Mouse (Mus musculus) stomach, embryonic 16.5 days (tissue): ENCODE measurements at regions not wholly inside any gene's neighbourhood (a gene's known extent, or its start where the extent isn't known, plus 50 kb on each side); places are given as distances from the start of the nearest gene placed in this dataset.

Experiments used
- ATAC-seq: fragments of 200-750 bp; cut with Nextera tagmentation; 2 replicates; pipeline ENCODE4 v1.8.0; 2017; ENCODE audit warnings: moderate number of reproducible peaks, moderate TSS enrichment; ENCODE audit not compliant: insufficient read depth, low FRiP score
- H3K27ac ChIP-seq: fragments of 300-500 bp; sonication (generic); 2 replicates; pipeline ENCODE4 v1.5.1; 2014; ENCODE audit warnings: low read length
- H3K27me3 ChIP-seq: fragments of 300-500 bp; sonication (generic); 2 replicates; pipeline ENCODE4 v1.6.1; 2014; ENCODE audit warnings: low read length, control low read depth, mixed read lengths; ENCODE audit not compliant: control insufficient read depth, insufficient read depth
- H3K36me3 ChIP-seq: fragments of 300-500 bp; sonication (generic); 2 replicates; pipeline ENCODE4 v1.6.1; 2014; ENCODE audit warnings: low read length; ENCODE audit not compliant: control insufficient read depth, insufficient read depth
- H3K4me1 ChIP-seq: fragments of 300-500 bp; sonication (generic); 2 replicates; pipeline ENCODE4 v1.6.1; 2014; ENCODE audit warnings: low read length, control low read depth, mixed read lengths; ENCODE audit not compliant: control insufficient read depth, insufficient read depth
- H3K4me2 ChIP-seq: fragments of 300-500 bp; sonication (generic); 2 replicates; pipeline ENCODE4 v1.6.1; 2014; ENCODE audit warnings: low read depth, low read length, mixed read lengths
- H3K4me3 ChIP-seq: fragments of 300-500 bp; sonication (generic); replicated peaks from 2 replicates; pipeline ENCODE4 v1.5.1; 2014; ENCODE audit warnings: mild to moderate bottlenecking, low read length
- H3K9ac ChIP-seq: fragments of 300-500 bp; sonication (generic); 2 replicates; pipeline ENCODE4 v1.6.1; 2014; ENCODE audit warnings: low read length
- H3K9me3 ChIP-seq: fragments of 300-500 bp; sonication (generic); replicated peaks from 2 replicates; pipeline ENCODE4 v1.6.1; 2016; ENCODE audit warnings: low read length, control low read depth; ENCODE audit not compliant: control insufficient read depth
- WGBS: fragments of 180-500 bp; shearing (Covaris S2); extraction: QIAGEN DNeasy Blood & Tissue Kit; methylation state at CpG from one replicate; pipeline ENCODE4 v1.1.7; 2014; 5-methylcytosine and 5-hydroxymethylcytosine counted together

- no peak overlapping the region for H3K9ac ChIP-seq
- no peak for ATAC-seq
- H3K4me3 ChIP-seq: no peak overlapping the region
- H3K9me3 ChIP-seq: no peaks in the 10 kb centered on the region
- H3K36me3 ChIP-seq: no peaks in the 10 kb centered on the region
- WGBS: 38% methylated on average over 8 of the region's 8 CpGs
- H3K4me2 ChIP-seq: no peak overlapping the region
- no peaks in the 10 kb centered on the region for H3K4me1 ChIP-seq
- H3K27ac ChIP-seq: no peak overlapping the region
- no peaks in the 10 kb centered on the region for H3K27me3 ChIP-seq
Measured at GRCm38 (mm10) chr14:96962426-96963073, 443.6 kb upstream of the Klhl1 start.

- whole genome bisulfite sequencing: 63% methylated on average over 4 of the region's 4 CpGs
- no peaks in the 10 kb centered on the region for H3K36me3 ChIP-seq
- H3K27me3 ChIP-seq: no peaks in the 10 kb centered on the region
- no peak overlapping the region for H3K27ac ChIP-seq
- no peak overlapping the region for H3K4me2 ChIP-seq
- ATAC-seq: no peak
- no peaks in the 10 kb centered on the region for H3K4me1 ChIP-seq
- H3K4me3 ChIP-seq: no peak overlapping the region
- no peaks in the 10 kb centered on the region for H3K9me3 ChIP-seq
- H3K9ac ChIP-seq: no peak overlapping the region
Measured at GRCm38 (mm10) chr14:96956115-96956514, 437.2 kb upstream of the Klhl1 start.

- Histone ChIP-seq H3K36me3 (no peaks in the 10 kb centered on the region), H3K9ac (no peak overlapping the region), H3K4me2 (no peak overlapping the region), H3K27me3 (no peaks in the 10 kb centered on the region), H3K4me3 (no peak overlapping the region), H3K4me1 (no peaks in the 10 kb centered on the region), H3K9me3 (no peaks in the 10 kb centered on the region), H3K27ac (no peak overlapping the region)
- no peak for ATAC-seq
Measured at GRCm38 (mm10) chr14:96954462-96954861, 435.6 kb upstream of the Klhl1 start.

- Histone ChIP-seq H3K9ac (no peak overlapping the region), H3K9me3 (no peaks in the 10 kb centered on the region), H3K27me3 (no peaks in the 10 kb centered on the region), H3K4me1 (no peaks in the 10 kb centered on the region), H3K4me2 (no peak overlapping the region), H3K36me3 (no peaks in the 10 kb centered on the region), H3K4me3 (no peak overlapping the region), H3K27ac (no peak overlapping the region)
- WGBS: 5% methylated on average over 2 of the region's 2 CpGs
- ATAC-seq: no peak
Measured at GRCm38 (mm10) chr14:96908737-96909136, 389.8 kb upstream of the Klhl1 start.

- H3K4me1 ChIP-seq: no peaks in the 10 kb centered on the region
- H3K9ac ChIP-seq: no peak overlapping the region
- ATAC-seq: no peak
- H3K27ac ChIP-seq: no peak overlapping the region
- H3K9me3 ChIP-seq: no peaks in the 10 kb centered on the region
- no peaks in the 10 kb centered on the region for H3K36me3 ChIP-seq
- H3K4me2 ChIP-seq: no peak overlapping the region
- no peaks in the 10 kb centered on the region for H3K27me3 ChIP-seq
- WGBS: 76% methylated on average over 3 of the region's 3 CpGs
- no peak overlapping the region for H3K4me3 ChIP-seq
Measured at GRCm38 (mm10) chr14:96879701-96880100, 360.8 kb upstream of the Klhl1 start.

- ATAC-seq: no peak
- Histone ChIP-seq H3K36me3 (no peaks in the 10 kb centered on the region), H3K9me3 (no peaks in the 10 kb centered on the region), H3K9ac (no peak overlapping the region), H3K27me3 (no peaks in the 10 kb centered on the region), H3K4me1 (no peaks in the 10 kb centered on the region), H3K27ac (no peak overlapping the region), H3K4me3 (no peak overlapping the region), H3K4me2 (no peak overlapping the region)
- 87% methylated on average over 4 of the region's 4 CpGs for WGBS
Measured at GRCm38 (mm10) chr14:96871969-96872368, 353.1 kb upstream of the Klhl1 start.

GRCm38 (mm10) chr14:96838910-96839309, 320.0 kb upstream of the Klhl1 start:
- Histone ChIP-seq H3K4me2 (no peak overlapping the region), H3K9me3 (no peaks in the 10 kb centered on the region), H3K27ac (no peak overlapping the region), H3K27me3 (no peaks in the 10 kb centered on the region), H3K36me3 (no peaks in the 10 kb centered on the region), H3K4me1 (no peaks in the 10 kb centered on the region), H3K4me3 (no peak overlapping the region), H3K9ac (no peak overlapping the region)
- ATAC-seq: no peak
- 62% methylated on average over 2 of the region's 2 CpGs for WGBS

GRCm38 (mm10) chr14:96825083-96825482, 306.2 kb upstream of the Klhl1 start:
- Histone ChIP-seq H3K4me3 (no peak overlapping the region), H3K27ac (no peak overlapping the region), H3K4me2 (no peak overlapping the region), H3K9me3 (no peaks in the 10 kb centered on the region), H3K9ac (no peak overlapping the region), H3K36me3 (no peaks in the 10 kb centered on the region), H3K27me3 (no peaks in the 10 kb centered on the region), H3K4me1 (no peaks in the 10 kb centered on the region)
- WGBS: 80% methylated on average over 1 of the region's 1 CpGs
- no peak for ATAC-seq

- H3K36me3 ChIP-seq: no peaks in the 10 kb centered on the region
- no peak overlapping the region for H3K4me2 ChIP-seq
- no peaks in the 10 kb centered on the region for H3K4me1 ChIP-seq
- no peak overlapping the region for H3K4me3 ChIP-seq
- H3K9ac ChIP-seq: no peak overlapping the region
- H3K9me3 ChIP-seq: no peaks in the 10 kb centered on the region
- H3K27ac ChIP-seq: no peak overlapping the region
- WGBS: 77% methylated on average over 2 of the region's 2 CpGs
- no peak for ATAC-seq
- no peaks in the 10 kb centered on the region for H3K27me3 ChIP-seq
Measured at GRCm38 (mm10) chr14:96815665-96816064, 296.8 kb upstream of the Klhl1 start.

- no peak overlapping the region for H3K9ac ChIP-seq
- ATAC-seq: no peak
- WGBS: 68% methylated on average over 1 of the region's 1 CpGs
- no peaks in the 10 kb centered on the region for H3K4me1 ChIP-seq
- no peaks in the 10 kb centered on the region for H3K36me3 ChIP-seq
- H3K4me3 ChIP-seq: no peak overlapping the region
- no peak overlapping the region for H3K4me2 ChIP-seq
- H3K9me3 ChIP-seq: no peaks in the 10 kb centered on the region
- no peaks in the 10 kb centered on the region for H3K27me3 ChIP-seq
- no peak overlapping the region for H3K27ac ChIP-seq
Measured at GRCm38 (mm10) chr14:96805284-96805683, 286.4 kb upstream of the Klhl1 start.
